Mouse (Mus musculus) embryonic fibroblast, embryonic 13.5 days (primary cell): ENCODE measurements around the gene Ppp1r1b.

Source experiments
- CTCF ChIP-seq: IDR thresholded peaks from 2 replicates; pipeline ENCODE4 v1.5.1; 2011; ENCODE audit warnings: mild to moderate bottlenecking, control low read depth, low read length, moderate library complexity, borderline replicate concordance; ENCODE audit not compliant: insufficient read depth
- POLR2A ChIP-seq: IDR thresholded peaks from 2 replicates; pipeline ENCODE4 v1.6.1; 2011; ENCODE audit warnings: low read depth, mild to moderate bottlenecking, control low read depth, low read length, moderate library complexity

GRCm38 (mm10) chr11:98353651-98354211, 5.5 kb downstream of the Ppp1r1b start:
- TF ChIP-seq POLR2A: no peak
- no peak for TF ChIP-seq CTCF
